In the genomic region with DNA sequence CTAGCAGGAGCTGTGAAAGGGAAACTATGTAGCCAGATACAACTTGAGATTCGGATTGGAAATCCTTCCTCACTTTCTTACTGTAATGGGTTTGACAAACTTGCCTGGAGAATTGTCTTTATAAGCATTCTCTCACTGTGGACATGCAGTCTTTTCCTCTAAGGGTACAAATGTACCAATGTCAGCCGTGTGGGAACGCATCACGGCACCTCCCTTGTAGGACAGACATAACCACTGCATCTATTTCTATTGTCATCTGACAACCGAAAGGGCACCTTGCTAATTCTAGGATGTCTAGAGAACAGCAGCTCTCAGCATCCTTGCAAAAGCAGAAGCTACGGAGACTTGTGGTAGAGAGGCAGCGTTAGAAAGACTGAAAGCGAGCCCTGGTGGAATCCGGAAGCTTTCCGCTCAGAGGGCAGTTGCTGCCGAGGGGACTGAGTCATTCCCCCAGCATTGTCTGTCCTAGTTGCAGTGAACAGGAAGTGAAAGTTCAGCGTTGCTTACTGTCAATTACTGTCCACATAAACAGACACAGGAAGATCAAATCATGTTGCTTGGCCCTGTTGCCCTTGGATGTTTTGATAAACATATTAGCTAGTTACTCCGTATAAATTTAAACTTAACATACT, we compare ENCODE assay signal across 8 mouse cellular contexts.
DNase-seq lines count a peak whose midpoint lies in the region; ATAC-seq and TF ChIP-seq lines count a peak whose summit lies in the region.

No protein-coding gene starts in this region.

- no peaks in the 10 kb centered on the region for H3K36me3 ChIP-seq in macrophage (ENCODE audit: inconsistent target)
- H3K36me3 ChIP-seq in forebrain, embryonic 13.5 days (ENCODE audit: poor library complexity, severe bottlenecking), result no peaks in the 10 kb centered on the region

- H3K4me2 ChIP-seq in forebrain, embryonic 13.5 days, result no peak overlapping the region

- intact Hi-C loops in heart, postnatal 14 days (cut with DNase I), result no loop called here

- peak; percentile 88 for ATAC-seq in activated CD4-positive, CD25-positive, alpha-beta regulatory T cell, adult 4 months
- no peak for ATAC-seq in forebrain, embryonic 13.5 days

- peak; percentile 30; the same call in 1 of the 2 replicates for TF ChIP-seq POLR2A in embryonic fibroblast, embryonic 13.5 days (IDR thresholded peaks at IDR 0.05; ENCODE audit: low read depth, low read length)

- H3K4me1 ChIP-seq in embryonic fibroblast, embryonic 13.5 days (ENCODE audit: control insufficient read depth, insufficient read depth, low read length), result peaks cover 6% of the 10 kb centered on the region
- H3K4me1 ChIP-seq in forebrain, embryonic 13.5 days, result no peaks in the 10 kb centered on the region

- no peak overlapping the region for H3K4me3 ChIP-seq in embryonic fibroblast, embryonic 13.5 days (ENCODE audit: insufficient read depth, low read length)
- no peak overlapping the region for H3K4me3 ChIP-seq in macrophage (ENCODE audit: inconsistent target)
- H3K4me3 ChIP-seq in forebrain, embryonic 13.5 days, result no peak overlapping the region

- peak; percentile 84 for DNase-seq in 3T3-L1 (ENCODE audit: low read depth, low spot score)
- peak; percentile 41 to 53 for DNase-seq in heart, postnatal 14 days
- DNase-seq in layer of hippocampus, postnatal 10 days (ENCODE audit: low spot score in 2 of 2), result peak; percentile 9 to 12
- peak; percentile 55 to 57 for DNase-seq in spleen, postnatal 36 days (ENCODE audit: low spot score in 2 of 2)

- 2% methylated on average over 13 of the region's 13 CpGs for whole genome bisulfite sequencing in macrophage (ENCODE audit: missing documents)
- 84% methylated on average over 13 of the region's 13 CpGs for WGBS in forebrain, embryonic 13.5 days

- TF ChIP-seq CTCF in embryonic fibroblast, embryonic 13.5 days (IDR thresholded peaks at IDR 0.05; ENCODE audit: borderline replicate concordance, insufficient read depth, low read length), result no peak

- no peaks in the 10 kb centered on the region for H3K27me3 ChIP-seq in forebrain, embryonic 13.5 days

- H3K9me3 ChIP-seq in forebrain, embryonic 13.5 days (replicated peaks), result no peaks in the 10 kb centered on the region

- no peaks in the 10 kb centered on the region for H3K79me2 ChIP-seq in macrophage (ENCODE audit: inconsistent target)

- H3K27ac ChIP-seq in embryonic fibroblast, embryonic 13.5 days (ENCODE audit: insufficient read depth, low read length), result peak overlapping the region; percentile 89
- H3K27ac ChIP-seq in macrophage, result peak overlapping the region; percentile 80
- no peak overlapping the region for H3K27ac ChIP-seq in forebrain, embryonic 13.5 days

- no peak overlapping the region for H3K9ac ChIP-seq in forebrain, embryonic 13.5 days

Comparison
In these comparisons a context has a peak if more than half of its experiments do, and no peak if none do; other contexts are left out.
1. DNase-seq: peak in every context shown above with its lines; median percentile 84 in 3T3-L1; 56 in spleen, postnatal 36 days; 47 in heart, postnatal 14 days; 10 in layer of hippocampus, postnatal 10 days.